Mouse (Mus musculus) C2C12 (cell line): Measurements from ENCODE around the gene Sipa1l3.

Experiments used
- CTCF ChIP-seq: IDR thresholded peaks from one replicate; pipeline ENCODE4 v1.5.1; 2011; ENCODE audit not compliant: control insufficient read depth, insufficient read depth, insufficient read length
- FOSL1 ChIP-seq: IDR thresholded peaks from one replicate; pipeline ENCODE4 v1.8.0; 2011; ENCODE audit warnings: mild to moderate bottlenecking, low read length; ENCODE audit not compliant: poor library complexity, insufficient read depth, severe bottlenecking
- MAX ChIP-seq: IDR thresholded peaks from one replicate; pipeline ENCODE4 v1.6.1; 2011; ENCODE audit warnings: mild to moderate bottlenecking, control low read depth
- MYOD1 ChIP-seq: IDR thresholded peaks from one replicate; pipeline ENCODE4 v1.6.1; 2011; ENCODE audit warnings: low read depth; ENCODE audit not compliant: control insufficient read depth, insufficient read length
- USF1 ChIP-seq: IDR thresholded peaks from one replicate; pipeline ENCODE4 v1.6.1; 2011; ENCODE audit warnings: low read depth, mild to moderate bottlenecking, control low read depth, moderate library complexity

- TF ChIP-seq USF1 (no peak), CTCF (no peak), MYOD1 (no peak), MAX (no peak), FOSL1 (no peak)
These were observed 127.2 kb downstream of the Sipa1l3 start for GRCm38 (mm10) chr7:29391112-29391760.
